Mouse (Mus musculus) right cerebral cortex, postnatal 4 days (tissue): ENCODE results near the gene Hspa1l.
"Not testable (repeated sequence)": the region's sequence is repeated elsewhere in the genome, so short reads cannot be mapped to it uniquely, and the experiment has no call there.

Experiments used
- DNase-seq: peaks from one replicate; pipeline ENCODE4 v3.0.0-alpha.2; 2022

Gene Hspa1l

GRCm38 (mm10) chr17:34972069-34972749 is at the start of gene Hspa1l, which contains the start of gene Hspa1a:
Hspa1l (plus strand) TSS chr17:34972703.
Hspa1a (minus strand) TSS chr17:34972156.
- DNase-seq, result peak; percentile 49

- DNase-seq, result no peak
These were observed 49.6 kb upstream of the Hspa1l start for GRCm38 (mm10) chr17:34922939-34923338.

GRCm38 (mm10) chr17:34924258-34924657 is 48.2 kb upstream of the Hspa1l start:
- no peak for DNase-seq

- no peak for DNase-seq
These were observed 45.0 kb upstream of the Hspa1l start for GRCm38 (mm10) chr17:34927306-34928019.

- DNase-seq, result no peak
These were observed 43.7 kb upstream of the Hspa1l start for GRCm38 (mm10) chr17:34928841-34929240.

- peak; percentile 96 for DNase-seq
These were observed 41.3 kb upstream of the Hspa1l start, which contains the start of gene Neu1 for GRCm38 (mm10) chr17:34931061-34931734. Neu1 (plus strand) TSS chr17:34931253.

- DNase-seq, result peak; percentile 32
These were observed 40.8 kb upstream of the Hspa1l start for GRCm38 (mm10) chr17:34931735-34932098.

- no peak for DNase-seq
These were observed 40.2 kb upstream of the Hspa1l start for GRCm38 (mm10) chr17:34932287-34932686.

- no peak for DNase-seq
These were observed 38.5 kb upstream of the Hspa1l start for GRCm38 (mm10) chr17:34934031-34934430.

- no peak for DNase-seq
These were observed 37.7 kb upstream of the Hspa1l start for GRCm38 (mm10) chr17:34934830-34935229.

- DNase-seq, result no peak
These were observed 34.5 kb upstream of the Hspa1l start for GRCm38 (mm10) chr17:34937960-34938505.

- DNase-seq, result no peak
These were observed 31.0 kb upstream of the Hspa1l start for GRCm38 (mm10) chr17:34941344-34942041.

- no peak for DNase-seq
These were observed 29.2 kb upstream of the Hspa1l start for GRCm38 (mm10) chr17:34943128-34943815.

- no peak for DNase-seq
These were observed 28.1 kb upstream of the Hspa1l start for GRCm38 (mm10) chr17:34944362-34944761.

GRCm38 (mm10) chr17:34946486-34947140 is 25.9 kb upstream of the Hspa1l start:
- DNase-seq, result no peak

GRCm38 (mm10) chr17:34947606-34948005 is 24.9 kb upstream of the Hspa1l start:
- DNase-seq, result no peak

- DNase-seq, result not testable (repeated sequence)
These were observed 23.6 kb upstream of the Hspa1l start for GRCm38 (mm10) chr17:34948721-34949552.

GRCm38 (mm10) chr17:34949553-34949969 is 22.9 kb upstream of the Hspa1l start:
- DNase-seq, result no peak

- DNase-seq, result no peak
These were observed 21.7 kb upstream of the Hspa1l start for GRCm38 (mm10) chr17:34950514-34951455.
